Mouse (Mus musculus): ENCODE data around the gene Accsl. TPM values are rescaled to one million over a fixed set of nuclear protein-coding genes. Genes with fewer than 3 reads are reported as not detected.

The Accsl gene
- total and polyA plus RNA-seq, 3 experiments: 0.30 to 0.63 TPM; not detected in 1

GRCm38 (mm10) chr2:93883066-93883465, 14.1 kb upstream of the Accsl start:
- H3K4me2 ChIP-seq (ENCODE audit: insufficient read depth, low read depth, poor library complexity, severe bottlenecking): no peak overlapping the region

GRCm38 (mm10) chr2:93881640-93882367, 12.8 kb upstream of the Accsl start:
- H3K79me2 ChIP-seq (replicated peaks; ENCODE audit: control insufficient read depth, extremely low read depth, insufficient read depth, poor library complexity, severe bottlenecking): no peaks in the 10 kb centered on the region
- in situ Hi-C loops (cut with MboI; ENCODE audit: low pct_ligation_motif_present, low pct_unique_long_range_greater_than_20kb, low sequenced_read_pairs): no loop called here
- dilution Hi-C loops (cut with MboI; ENCODE audit: extremely low pct_ligation_motif_present, extremely low pct_unique_long_range_greater_than_20kb, low sequenced_read_pairs): no loop called here
- H3K27me3 ChIP-seq (replicated peaks): no peaks in the 10 kb centered on the region
- TF ChIP-seq POLR2AphosphoS2 (IDR thresholded peaks at IDR 0.05; ENCODE audit: low read depth, low read length): no peak
- no peak for TF ChIP-seq TCF12 (IDR thresholded peaks at IDR 0.05; ENCODE audit: low read depth, low read length)
- TF ChIP-seq CHD1 (IDR thresholded peaks at IDR 0.05; ENCODE audit: low read depth, low read length): no peak
- no peak for TF ChIP-seq ZC3H11A (IDR thresholded peaks at IDR 0.05; ENCODE audit: low read depth, low read length)
- TF ChIP-seq TBP (conservative IDR thresholded peaks at IDR 0.05; ENCODE audit: low read depth, low read length): no peak
- TF ChIP-seq RCOR1 (conservative IDR thresholded peaks at IDR 0.05; ENCODE audit: low read depth, low read length): no peak
- TF ChIP-seq MAZ (IDR thresholded peaks at IDR 0.05; ENCODE audit: low read depth, low read length): no peak
- no peak for TF ChIP-seq EP300 (IDR thresholded peaks at IDR 0.05; ENCODE audit: low read length)
- no peak for TF ChIP-seq NELFE (IDR thresholded peaks at IDR 0.05; ENCODE audit: low read depth, low read length)
- TF ChIP-seq ZNF384 (IDR thresholded peaks at IDR 0.05; ENCODE audit: low read depth, low read length): no peak
- no peak for TF ChIP-seq POLR2A (IDR thresholded peaks at IDR 0.05; ENCODE audit: low read depth, low read length)
- H3K9ac ChIP-seq (ENCODE audit: insufficient read depth, low read depth): no peak overlapping the region
- peak; percentile 37 for DNase-seq (ENCODE audit: extremely low read depth)
- H3K4me3 ChIP-seq (replicated peaks in 1 of 3; ENCODE audit: low read depth in 2 of 3, low read length in 2 of 3, poor library complexity in 1 of 3): no peak overlapping the region
- no peaks in the 10 kb centered on the region for H3K36me3 ChIP-seq (replicated peaks in 1 of 2; ENCODE audit: control insufficient read depth in 1 of 2, insufficient read depth in 1 of 2, low read length in 1 of 2)
- H3K4me1 ChIP-seq (ENCODE audit: control insufficient read depth in 1 of 2, insufficient read depth in 2 of 2): peaks cover 2 to 28% of the 10 kb centered on the region in 2 experiments; a peak in 2 of 4 replicates
- H3K27ac ChIP-seq (ENCODE audit: insufficient read depth, low read depth): no peak overlapping the region
- H3K4me2 ChIP-seq (ENCODE audit: insufficient read depth, low read depth, poor library complexity, severe bottlenecking): no peak overlapping the region
- no peaks in the 10 kb centered on the region for H3K9me3 ChIP-seq (replicated peaks; ENCODE audit: low read length)

More at GRCm38 (mm10) chr2:93883066-93883465, 14.1 kb upstream of the Accsl start:
- in situ Hi-C loops (cut with MboI; ENCODE audit: low pct_ligation_motif_present, low pct_unique_long_range_greater_than_20kb, low sequenced_read_pairs) (no loop called here), dilution Hi-C loops (cut with MboI; ENCODE audit: extremely low pct_ligation_motif_present, extremely low pct_unique_long_range_greater_than_20kb, low sequenced_read_pairs) (no loop called here)
- Histone ChIP-seq H3K4me1 (ENCODE audit: control insufficient read depth in 1 of 2, insufficient read depth in 2 of 2) (peaks cover 2 to 28% of the 10 kb centered on the region in 2 experiments; a peak in 2 of 4 replicates), H3K4me3 (replicated peaks in 1 of 3; ENCODE audit: low read depth in 2 of 3, low read length in 2 of 3, poor library complexity in 1 of 3) (no peak overlapping the region), H3K27ac (ENCODE audit: insufficient read depth, low read depth) (no peak overlapping the region), H3K9ac (ENCODE audit: insufficient read depth, low read depth) (no peak overlapping the region), H3K9me3 (replicated peaks; ENCODE audit: low read length) (no peaks in the 10 kb centered on the region), H3K36me3 (replicated peaks in 1 of 2; ENCODE audit: control insufficient read depth in 1 of 2, insufficient read depth in 1 of 2, low read length in 1 of 2) (no peaks in the 10 kb centered on the region), H3K27me3 (replicated peaks) (no peaks in the 10 kb centered on the region), H3K79me2 (replicated peaks; ENCODE audit: control insufficient read depth, extremely low read depth, insufficient read depth, poor library complexity, severe bottlenecking) (no peaks in the 10 kb centered on the region)
- TF ChIP-seq RAD21 (IDR thresholded peaks at IDR 0.05; ENCODE audit: low read depth, low read length): peak; percentile 20
- TF ChIP-seq MYC (IDR thresholded peaks at IDR 0.05; ENCODE audit: low read depth, low read length): no peak
- no peak for TF ChIP-seq RCOR1 (conservative IDR thresholded peaks at IDR 0.05; ENCODE audit: low read depth, low read length)
- peak in 1 of 2 experiments; percentile 58; a peak in 2 of 4 replicates for TF ChIP-seq CTCF (conservative IDR thresholded peaks at IDR 0.05 in 1 of 2, IDR thresholded peaks at IDR 0.05 in 1 of 2; ENCODE audit: low read depth in 2 of 2, low read length in 2 of 2)
- TF ChIP-seq E2F4 (IDR thresholded peaks at IDR 0.05; ENCODE audit: insufficient replicate concordance, low read depth, low read length): no peak
- TF ChIP-seq SMC3 (IDR thresholded peaks at IDR 0.05; ENCODE audit: low read depth, low read length): peak; percentile 25; the same call in 1 of the 2 replicates
- no peak for DNase-seq (ENCODE audit: extremely low read depth)
